Mouse (Mus musculus) heart, adult 2 months (tissue): ENCODE measurements around the gene Abcf1. TPM values are rescaled to one million over a fixed set of nuclear protein-coding genes. Genes with fewer than 3 reads are reported as not detected.
A peak's percentile ranks its signal among the peaks of the same experiment; 100 is the strongest.

ENCODE experiments used
- DNase-seq, 2 experiments: peaks; one replicate each; pipeline ENCODE4 v3.0.0; 2021
- H3K27ac ChIP-seq: fragments of 200-600 bp; 2 replicates; pipeline ENCODE4 v1.8.1; 2022
- H3K27me3 ChIP-seq: fragments of 200-500 bp; 2 replicates; pipeline ENCODE4 v1.6.1; 2012; ENCODE audit warnings: mild to moderate bottlenecking, low read length, inconsistent platforms, mixed read lengths; ENCODE audit not compliant: control insufficient read depth, insufficient read depth
- H3K36me3 ChIP-seq: fragments of 200-500 bp; 2 replicates; pipeline ENCODE4 v1.6.1; 2012; ENCODE audit warnings: low read length, inconsistent platforms; ENCODE audit not compliant: control insufficient read depth, insufficient read depth
- H3K4me1 ChIP-seq: fragments of 200-500 bp; 2 replicates; pipeline ENCODE4 v1.6.1; 2011; ENCODE audit warnings: low read length; ENCODE audit not compliant: control insufficient read depth, insufficient read depth
- H3K4me3 ChIP-seq: fragments of 200-600 bp; 2 replicates; pipeline ENCODE4 v1.8.1; 2022
- H3K79me2 ChIP-seq: fragments of 200-500 bp; replicated peaks from 2 replicates; pipeline ENCODE4 v1.6.1; 2012; ENCODE audit warnings: mild to moderate bottlenecking, inconsistent platforms, low read length, moderate library complexity, mixed read lengths; ENCODE audit not compliant: control insufficient read depth, insufficient read depth
- H3K9ac ChIP-seq: fragments of 200-500 bp; 2 replicates; pipeline ENCODE4 v1.6.1; 2012; ENCODE audit warnings: low read depth, mild to moderate bottlenecking, control low read depth, inconsistent platforms, low read length, mixed read lengths
- CTCF ChIP-seq: fragments of 200-600 bp; IDR thresholded peaks from 2 replicates; pipeline ENCODE4 v1.8.1; 2022; ENCODE audit warnings: antibody characterized with exemption, mild to moderate bottlenecking, moderate library complexity
- EP300 ChIP-seq: fragments of 200-500 bp; IDR thresholded peaks from 2 replicates; pipeline ENCODE4 v1.6.1; 2011; ENCODE audit warnings: low read depth, low read length, control low read depth; ENCODE audit not compliant: insufficient read depth
- POLR2A ChIP-seq: fragments of 200-500 bp; IDR thresholded peaks from 2 replicates; pipeline ENCODE4 v1.6.1; 2011; ENCODE audit warnings: mild to moderate bottlenecking, low read depth, low read length, control low read depth; ENCODE audit not compliant: insufficient read depth
- WGBS: fragments of 180-500 bp; shearing (Covaris S2); methylation state at CpG from one replicate; pipeline ENCODE4 v1.1.7; 2018; 5-methylcytosine and 5-hydroxymethylcytosine counted together
- intact Hi-C: fragments of 180-260 bp; cut with DNase I; formaldehyde crosslinking; loops from one replicate; pipeline ENCODE4 v1.15.1; 2025
- polyA plus RNA-seq: library from polyadenylated mRNA; depleted of rRNA; stranded (reverse); fragments of >200 nt; gene quantifications from 2 replicates; pipeline ENCODE4 v1.2.3, GENCODE M21; 2012
- total RNA-seq, 2 experiments: library from RNA; stranded (reverse); gene quantifications; 2 replicates each; pipeline ENCODE4 v1.2.3; 2021

Abcf1 gene
- total and polyA plus RNA-seq, 3 experiments = 54.5 to 75.2 (median 63.0) TPM

- no peaks in the 10 kb centered on the region for H3K36me3 ChIP-seq
- WGBS = 30% methylated on average over 10 of the region's 10 CpGs
- H3K79me2 ChIP-seq = no peaks in the 10 kb centered on the region
- TF ChIP-seq POLR2A (no peak), CTCF (no peak), EP300 (no peak)
- peak; percentile 32 to 40 for DNase-seq
- no peaks in the 10 kb centered on the region for H3K27me3 ChIP-seq
- no peak overlapping the region for H3K9ac ChIP-seq
- no peak overlapping the region for H3K4me3 ChIP-seq
- H3K4me1 ChIP-seq = peaks cover 1% of the 10 kb centered on the region
- no peak overlapping the region for H3K27ac ChIP-seq
- intact Hi-C loops = loop anchor here (5.0 kb wide), 1 partner anchor 164 kb away; no protein-coding TSS in a partner anchor
Measured at GRCm38 (mm10) chr17:35991781-35992180, 22.2 kb upstream of the Abcf1 start.

GRCm38 (mm10) chr17:35981776-35982175 lies 12.2 kb upstream of the Abcf1 start:
- 94% methylated on average over 9 of the region's 9 CpGs for WGBS
- H3K4me1 ChIP-seq = peaks cover 2% of the 10 kb centered on the region
- H3K79me2 ChIP-seq = no peaks in the 10 kb centered on the region
- no peak overlapping the region for H3K9ac ChIP-seq
- intact Hi-C loops = no loop called here
- no peak for DNase-seq
- H3K27ac ChIP-seq = no peak overlapping the region
- no peaks in the 10 kb centered on the region for H3K27me3 ChIP-seq
- H3K36me3 ChIP-seq = no peaks in the 10 kb centered on the region
- TF ChIP-seq CTCF = no peak
- no peak overlapping the region for H3K4me3 ChIP-seq

DNA sequence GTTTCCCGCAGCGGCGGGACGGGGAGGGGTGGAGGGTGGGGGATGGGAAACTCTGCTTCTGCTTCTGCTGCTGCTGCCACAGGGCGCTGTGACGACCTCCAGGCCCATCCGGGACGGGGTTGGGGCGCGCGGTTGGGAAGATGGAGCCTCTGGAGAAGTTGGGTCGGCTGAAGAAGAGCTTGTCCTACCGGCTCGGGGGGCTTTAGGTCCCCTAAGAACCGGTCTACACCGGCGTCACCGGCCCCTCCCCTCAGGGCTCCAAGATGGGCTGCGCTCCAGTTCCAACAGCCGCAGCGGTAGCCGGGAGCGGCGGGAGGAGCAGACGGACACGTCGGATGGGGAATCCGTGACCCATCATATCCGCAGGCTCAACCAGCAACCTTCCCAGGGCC lies 10.8 kb upstream of the Abcf1 start:
- H3K36me3 ChIP-seq = no peaks in the 10 kb centered on the region
- WGBS = under 1% methylated on average over 29 of the region's 29 CpGs
- DNase-seq = peak; percentile 68 to 73

GRCm38 (mm10) chr17:35979401-35980362 lies 10.1 kb upstream of the Abcf1 start, which contains the start of the genes Gnl1 and Prr3:
Gene Gnl1 (plus strand): TSS chr17:35979851.
Gene Prr3 (minus strand): TSS chr17:35980236.
- Histone ChIP-seq H3K36me3 (no peaks in the 10 kb centered on the region), H3K79me2 (no peaks in the 10 kb centered on the region), H3K9ac (peak within 1 kb of the TSS; percentile 81), H3K27me3 (no peaks in the 10 kb centered on the region), H3K27ac (peak within 1 kb of the TSS; percentile 89), H3K4me1 (peaks cover 2% of the 10 kb centered on the region), H3K4me3 (peak within 1 kb of the TSS; percentile 65)
- WGBS = under 1% methylated on average over 97 of the region's 109 CpGs
- TF ChIP-seq EP300 (no peak), POLR2A (no peak; the same call in 1 of the 2 replicates), CTCF (peak; percentile 58)
- intact Hi-C loops = loop anchor here (1.0 to 10.0 kb wide), 3 partner anchors 9 to 145 kb away; partner anchors contain the start of gene Tubb5
- peak; percentile 92 to 94 for DNase-seq

More for the DNA sequence above, 10.8 kb upstream of the Abcf1 start:
- peak overlapping the region; percentile 57 for H3K9ac ChIP-seq
- peak overlapping the region; percentile 65 for H3K4me3 ChIP-seq
- peaks cover 2% of the 10 kb centered on the region for H3K4me1 ChIP-seq
- H3K27ac ChIP-seq = peak overlapping the region; percentile 89
- TF ChIP-seq POLR2A = no peak
- no peak for TF ChIP-seq EP300
- TF ChIP-seq CTCF = no peak
- no peaks in the 10 kb centered on the region for H3K79me2 ChIP-seq
- H3K27me3 ChIP-seq = no peaks in the 10 kb centered on the region
- intact Hi-C loops = no loop called here

- Histone ChIP-seq H3K4me3 (peak overlapping the region; percentile 65), H3K79me2 (no peaks in the 10 kb centered on the region), H3K36me3 (no peaks in the 10 kb centered on the region), H3K9ac (peak overlapping the region; percentile 81), H3K27ac (peak overlapping the region; percentile 89), H3K27me3 (no peaks in the 10 kb centered on the region), H3K4me1 (peaks cover 2% of the 10 kb centered on the region)
- DNase-seq = no peak
- under 1% methylated on average over 41 of the region's 41 CpGs for WGBS
- TF ChIP-seq EP300 (no peak), POLR2A (0 out of 2 replicates have a peak, but pooled peaks have one; percentile 39)
- intact Hi-C loops = loop anchor here (1.0 to 10.0 kb wide), 3 partner anchors 9 to 144 kb away; partner anchors contain the start of gene Tubb5
Measured at GRCm38 (mm10) chr17:35978811-35979400, 9.3 kb upstream of the Abcf1 start.
